Mouse (Mus musculus) cerebellum, postnatal 25 days (tissue): ENCODE data around the gene Pebp1.

Source experiments
- DNase-seq, 2 experiments: peaks; one replicate each; pipeline ENCODE4 v3.0.0; 2021; ENCODE audit warnings: mixed read lengths in 2 of 2

Gene Pebp1

DNA sequence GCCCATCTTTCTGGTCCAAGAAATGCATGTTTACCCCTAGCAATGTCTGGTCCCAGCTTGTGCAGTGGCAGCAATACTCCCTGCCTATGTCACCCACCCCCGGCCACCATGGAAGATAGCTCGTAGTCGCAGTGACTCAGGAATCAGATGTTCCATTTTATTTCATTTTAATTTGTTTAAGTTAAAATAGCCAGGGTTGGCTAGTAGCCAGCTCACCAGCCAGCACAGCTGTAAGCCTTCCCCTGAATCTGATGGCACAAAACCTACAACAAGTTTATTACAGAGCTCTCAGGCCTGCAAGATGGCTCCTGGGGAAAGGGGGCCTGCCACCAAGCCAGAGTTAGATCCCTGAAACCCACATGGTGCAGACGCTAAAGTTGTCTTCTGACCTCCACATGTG is 48.3 kb downstream of the Pebp1 start:
- no peak for DNase-seq

DNA sequence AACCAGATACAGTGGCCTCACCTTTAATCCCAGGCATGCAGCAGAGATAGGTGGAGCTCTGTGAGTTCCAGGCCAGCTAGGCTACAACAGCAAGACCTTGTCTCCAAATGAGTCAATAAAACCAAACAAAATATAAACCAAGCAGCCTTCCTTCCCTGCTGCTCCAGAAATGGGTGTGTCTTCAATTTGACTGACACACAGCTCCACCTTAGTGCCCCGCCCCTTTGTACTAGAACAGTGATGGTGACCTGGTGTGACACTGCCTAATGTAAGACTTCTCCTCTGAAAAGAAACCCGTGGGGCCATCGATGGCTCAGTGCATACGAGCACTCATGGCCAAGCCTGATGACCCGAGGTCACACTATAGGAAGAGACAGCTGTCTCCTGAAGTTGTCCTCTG is 50.9 kb downstream of the Pebp1 start:
- no peak for DNase-seq
